Mouse (Mus musculus) midbrain, embryonic 15.5 days (tissue): ENCODE data around the gene Runx1. TPM values are rescaled to one million over a fixed set of nuclear protein-coding genes. Genes with fewer than 3 reads are reported as not detected.

Source experiments
- ATAC-seq: fragments of 200-750 bp; cut with Nextera tagmentation; replicated peaks from 2 replicates; pipeline ENCODE4 v1.8.0; 2017; ENCODE audit warnings: moderate TSS enrichment
- H3K27ac ChIP-seq: fragments of 300-500 bp; sonication (generic); 2 replicates; pipeline ENCODE4 v1.5.1; 2015; ENCODE audit warnings: mild to moderate bottlenecking, inconsistent platforms
- H3K27me3 ChIP-seq: fragments of 300-500 bp; sonication (generic); replicated peaks from 2 replicates; pipeline ENCODE4 v1.6.1; 2015; ENCODE audit warnings: inconsistent platforms
- H3K36me3 ChIP-seq: fragments of 300-500 bp; sonication (generic); replicated peaks from 2 replicates; pipeline ENCODE4 v1.6.1; 2015; ENCODE audit warnings: inconsistent platforms
- H3K4me1 ChIP-seq: fragments of 300-500 bp; sonication (generic); 2 replicates; pipeline ENCODE4 v1.6.1; 2015; ENCODE audit warnings: inconsistent platforms
- H3K4me2 ChIP-seq: fragments of 300-500 bp; sonication (generic); 2 replicates; pipeline ENCODE4 v1.6.1; 2015; ENCODE audit warnings: inconsistent platforms, mild to moderate bottlenecking, moderate library complexity
- H3K4me3 ChIP-seq: fragments of 300-500 bp; sonication (generic); 2 replicates; pipeline ENCODE4 v1.5.1; 2015; ENCODE audit warnings: mild to moderate bottlenecking, inconsistent platforms
- H3K9ac ChIP-seq: fragments of 300-500 bp; sonication (generic); 2 replicates; pipeline ENCODE4 v1.6.1; 2015; ENCODE audit warnings: mild to moderate bottlenecking, inconsistent platforms
- H3K9me3 ChIP-seq: fragments of 300-500 bp; sonication (generic); 2 replicates; pipeline ENCODE4 v1.6.1; 2016; ENCODE audit warnings: inconsistent platforms
- WGBS: fragments of 180-500 bp; shearing (Covaris S2); methylation state at CpG from one replicate; pipeline ENCODE4 v1.1.7; 2015; ENCODE audit warnings: mixed read lengths; 5-methylcytosine and 5-hydroxymethylcytosine counted together
- polyA plus RNA-seq: library from polyadenylated mRNA; unstranded; fragments of >200 nt; fragmentation: Nextera tagmentation; extraction: Ambion mirVana; gene quantifications from 2 replicates; pipeline ENCODE4 v1.2.1, GENCODE M21; 2015

Gene Runx1
- polyA plus RNA-seq, 1 experiment from 2014 or later, result 0.67 TPM

DNA sequence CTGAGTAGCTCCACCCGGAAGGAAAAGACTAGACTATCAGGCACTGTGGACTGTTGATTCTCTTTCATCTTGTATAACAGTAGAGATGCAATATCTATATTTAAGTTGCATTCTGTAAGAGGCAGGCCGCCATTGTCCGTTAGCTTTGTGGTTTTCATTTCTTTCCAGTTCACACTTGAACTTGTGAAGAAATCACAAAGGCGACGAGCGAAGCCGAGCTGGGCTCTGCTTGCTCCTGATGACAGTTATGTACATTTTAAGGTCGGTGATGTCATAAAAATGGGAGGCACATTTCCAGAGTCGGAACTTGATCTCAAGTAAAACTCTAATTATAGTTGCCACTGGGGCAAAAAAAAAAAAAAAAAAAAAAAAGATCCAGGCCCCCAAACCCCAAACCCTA lies 99.1 kb downstream of the Runx1 start:
- Histone ChIP-seq H3K4me3 (no peak overlapping the region), H3K4me2 (no peak overlapping the region), H3K4me1 (no peaks in the 10 kb centered on the region), H3K36me3 (no peaks in the 10 kb centered on the region), H3K27me3 (no peaks in the 10 kb centered on the region), H3K9me3 (no peaks in the 10 kb centered on the region), H3K27ac (no peak overlapping the region), H3K9ac (no peak overlapping the region)
- WGBS, result 97% methylated on average over 9 of the region's 9 CpGs
- no peak for ATAC-seq

DNA sequence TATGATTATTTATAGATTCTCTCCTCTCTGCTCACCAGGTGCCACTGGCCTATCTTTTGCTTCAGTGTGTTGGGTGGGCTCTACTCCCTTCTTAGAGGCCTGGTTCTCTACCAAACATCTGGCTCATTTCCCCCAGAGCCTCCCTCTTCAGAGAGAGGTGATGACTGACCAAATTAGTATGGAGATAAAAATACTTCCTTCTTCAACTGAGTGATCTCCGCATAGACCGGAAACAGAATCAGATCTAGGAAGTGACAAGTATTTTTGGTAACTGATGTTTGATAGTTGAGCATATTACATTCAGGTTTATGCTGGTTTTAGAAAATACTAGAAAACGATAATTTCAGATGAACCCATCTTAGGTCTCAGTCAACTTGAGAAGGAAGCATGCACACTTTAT lies 101.4 kb downstream of the Runx1 start:
- Histone ChIP-seq H3K9ac (no peak overlapping the region), H3K4me2 (no peak overlapping the region), H3K9me3 (no peaks in the 10 kb centered on the region), H3K27me3 (no peaks in the 10 kb centered on the region), H3K27ac (no peak overlapping the region), H3K4me1 (peaks cover 9% of the 10 kb centered on the region), H3K4me3 (no peak overlapping the region), H3K36me3 (no peaks in the 10 kb centered on the region)
- 94% methylated on average over 3 of the region's 3 CpGs for WGBS
- no peak for ATAC-seq

DNA sequence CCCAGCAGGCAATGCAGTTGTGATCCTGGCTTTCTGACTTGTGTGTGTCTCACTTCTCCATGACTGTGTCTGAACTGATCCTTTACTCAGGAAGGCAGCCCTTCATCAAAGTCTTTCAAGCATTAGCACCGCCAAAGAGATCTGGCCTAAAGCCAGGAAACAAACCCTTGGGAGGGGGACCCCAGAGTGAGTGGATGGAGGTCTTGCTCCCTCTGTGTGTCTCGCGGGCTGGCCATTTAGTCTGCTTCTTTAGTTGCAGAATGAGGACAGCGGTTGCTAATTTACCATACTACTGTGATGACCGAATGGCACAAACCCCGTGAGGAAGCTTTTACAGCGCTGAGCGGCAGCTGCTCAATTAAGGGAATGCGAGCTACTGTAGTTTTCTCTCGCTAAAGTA lies 105.3 kb downstream of the Runx1 start:
- no peaks in the 10 kb centered on the region; the same call in 1 of the 2 replicates for H3K27me3 ChIP-seq
- no peaks in the 10 kb centered on the region for H3K36me3 ChIP-seq
- H3K9ac ChIP-seq, result no peak overlapping the region
- H3K4me2 ChIP-seq, result no peak overlapping the region
- ATAC-seq, result no peak
- H3K4me3 ChIP-seq, result no peak overlapping the region
- H3K9me3 ChIP-seq, result no peaks in the 10 kb centered on the region
- peaks cover 9% of the 10 kb centered on the region for H3K4me1 ChIP-seq
- 30% methylated on average over 10 of the region's 10 CpGs for WGBS
- H3K27ac ChIP-seq, result no peak overlapping the region

DNA sequence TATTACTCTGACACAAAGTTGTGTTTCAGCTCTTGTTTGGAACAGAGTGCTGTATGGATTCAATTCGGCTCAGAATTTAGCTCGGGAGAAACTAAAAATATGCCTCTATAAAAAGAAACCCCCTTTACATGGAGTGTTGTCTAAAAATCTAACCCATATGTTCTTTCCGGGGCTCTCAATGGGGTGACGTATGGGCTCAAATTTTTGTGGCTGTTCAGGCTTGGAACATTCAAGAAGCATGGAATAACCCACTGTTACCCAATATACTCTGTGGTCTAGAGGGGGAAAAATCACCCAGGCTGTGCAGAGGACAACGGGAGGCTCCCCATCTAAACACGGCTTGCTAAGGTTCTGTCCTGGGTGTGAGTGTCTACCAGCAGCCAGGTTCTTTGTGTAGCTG lies 106.2 kb downstream of the Runx1 start:
- Histone ChIP-seq H3K27me3 (peaks cover 2% of the 10 kb centered on the region; the same call in 1 of the 2 replicates), H3K4me1 (peaks cover 9% of the 10 kb centered on the region), H3K36me3 (no peaks in the 10 kb centered on the region), H3K4me3 (no peak overlapping the region), H3K27ac (no peak overlapping the region), H3K9ac (no peak overlapping the region), H3K4me2 (no peak overlapping the region), H3K9me3 (no peaks in the 10 kb centered on the region)
- WGBS, result 91% methylated on average over 6 of the region's 6 CpGs
- no peak for ATAC-seq

DNA sequence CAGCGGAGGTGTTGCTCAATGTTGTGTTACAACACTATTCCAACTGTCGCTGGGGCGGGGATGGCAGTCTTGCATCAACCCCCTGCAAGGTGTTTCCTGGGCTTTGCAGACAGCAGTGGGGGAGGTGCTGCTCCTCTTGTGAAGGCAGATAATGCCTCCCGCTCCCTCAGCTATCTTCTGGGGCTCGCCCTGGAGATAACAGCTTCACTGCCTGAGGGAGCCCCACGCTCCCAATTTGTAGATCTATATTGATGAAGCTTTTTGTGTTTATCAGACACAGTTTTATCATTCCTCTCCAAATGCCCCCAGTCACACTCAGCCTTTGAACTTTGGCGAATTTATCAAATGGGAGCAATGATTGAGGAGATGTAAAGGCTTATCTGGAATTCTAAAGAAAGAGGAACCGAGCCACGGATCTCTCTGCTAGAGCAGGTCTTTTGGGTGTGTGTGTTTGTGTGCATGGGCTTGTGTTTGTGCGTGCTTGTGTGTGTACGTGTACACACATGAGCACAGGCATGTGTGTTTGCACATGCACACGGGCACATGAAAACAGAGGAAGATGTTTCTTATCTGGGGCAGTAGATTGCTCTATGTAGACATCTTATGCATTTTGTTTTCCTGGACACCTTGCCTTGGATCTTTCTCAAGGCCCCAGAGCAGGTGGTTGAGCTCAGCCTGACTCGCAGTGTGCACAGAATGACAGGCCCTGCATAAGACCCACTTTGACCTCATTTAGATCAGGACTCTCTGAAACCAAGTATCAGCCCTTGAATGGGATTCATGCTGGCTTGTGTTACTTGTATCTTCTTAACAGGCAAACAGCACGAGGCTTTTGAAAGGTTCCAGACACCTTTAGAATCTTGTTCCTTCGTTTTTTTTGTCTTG lies 110.1 kb downstream of the Runx1 start:
- WGBS, result 34% methylated on average over 15 of the region's 15 CpGs

DNA sequence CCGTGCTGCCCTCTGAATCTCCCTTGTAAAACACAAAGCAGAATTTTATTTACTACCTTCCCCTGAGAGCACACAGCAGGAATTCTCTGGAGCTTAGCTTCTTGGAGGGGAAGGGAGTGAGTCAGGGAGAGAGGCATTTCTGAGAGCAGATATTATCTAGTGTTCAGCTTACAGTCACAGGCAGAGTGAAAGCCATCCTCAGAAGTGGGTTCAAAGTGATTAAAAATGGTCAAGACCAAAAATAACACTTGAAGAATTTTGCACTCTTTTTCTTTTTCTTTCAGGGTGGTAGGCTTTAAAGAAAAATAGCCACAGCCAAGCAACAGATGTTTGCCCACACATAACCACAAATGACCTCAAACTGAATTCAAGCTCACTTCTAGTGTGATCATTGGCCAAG lies 115.8 kb downstream of the Runx1 start:
- no peak for ATAC-seq
- 23% methylated on average over 1 of the region's 1 CpGs for WGBS
- Histone ChIP-seq H3K36me3 (no peaks in the 10 kb centered on the region), H3K27ac (no peak overlapping the region), H3K9me3 (no peaks in the 10 kb centered on the region), H3K9ac (no peak overlapping the region), H3K4me2 (no peak overlapping the region), H3K4me3 (no peak overlapping the region), H3K4me1 (no peaks in the 10 kb centered on the region), H3K27me3 (0 out of 2 replicates have a peak, but pooled peaks cover 4% of the 10 kb centered on the region)

More for the DNA sequence above, 110.1 kb downstream of the Runx1 start:
- no peak for ATAC-seq
- Histone ChIP-seq H3K9me3 (no peaks in the 10 kb centered on the region), H3K9ac (no peak overlapping the region), H3K27ac (no peak overlapping the region), H3K4me1 (peaks cover 8% of the 10 kb centered on the region), H3K4me3 (no peak overlapping the region), H3K36me3 (no peaks in the 10 kb centered on the region), H3K27me3 (peaks cover 4% of the 10 kb centered on the region; the same call in 1 of the 2 replicates), H3K4me2 (no peak overlapping the region)

DNA sequence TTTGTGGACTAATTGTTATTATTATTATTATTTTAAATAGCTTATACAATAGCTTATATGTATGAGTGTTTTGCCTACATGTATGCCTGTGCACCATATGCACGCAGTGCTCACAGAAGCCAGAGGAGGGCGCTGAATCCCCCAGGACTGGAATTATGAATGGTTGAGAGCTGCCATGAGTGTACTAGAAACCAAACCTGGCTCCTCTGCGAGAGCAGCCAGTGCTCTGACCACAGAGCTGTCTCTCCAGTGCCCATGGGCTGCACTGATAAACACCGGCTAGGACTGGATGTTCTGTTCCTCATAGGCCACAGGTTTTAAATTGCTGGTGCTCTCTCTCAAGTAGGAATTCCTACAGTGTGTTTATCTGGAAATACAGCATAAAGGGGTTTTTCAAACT lies 117.2 kb downstream of the Runx1 start:
- no peaks in the 10 kb centered on the region for H3K4me1 ChIP-seq
- no peaks in the 10 kb centered on the region for H3K9me3 ChIP-seq
- no peak overlapping the region for H3K27ac ChIP-seq
- WGBS, result 76% methylated on average over 4 of the region's 4 CpGs
- H3K4me2 ChIP-seq, result no peak overlapping the region
- H3K4me3 ChIP-seq, result no peak overlapping the region
- no peak for ATAC-seq
- H3K9ac ChIP-seq, result no peak overlapping the region
- no peaks in the 10 kb centered on the region for H3K36me3 ChIP-seq
- H3K27me3 ChIP-seq, result no peaks in the 10 kb centered on the region; the same call in 1 of the 2 replicates

DNA sequence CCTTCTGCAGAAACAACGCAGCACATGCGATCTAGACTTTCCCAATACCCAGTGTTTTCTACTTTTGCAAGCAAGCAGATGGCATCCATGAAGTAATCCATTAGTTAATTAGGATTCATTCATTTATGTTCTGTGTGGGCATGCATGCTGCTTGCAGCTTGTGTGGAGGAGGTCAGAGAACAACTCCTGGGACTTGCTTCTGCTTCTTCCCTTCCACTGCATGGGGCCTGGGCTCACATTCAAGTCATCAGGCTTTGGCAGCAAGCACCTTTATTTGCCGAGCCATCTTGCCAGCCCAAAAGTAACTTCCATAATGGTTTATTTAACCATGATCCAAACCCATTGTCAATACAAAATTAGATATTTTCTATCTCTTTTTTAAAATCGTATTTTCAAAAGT lies 118.2 kb downstream of the Runx1 start:
- Histone ChIP-seq H3K4me2 (no peak overlapping the region), H3K4me1 (no peaks in the 10 kb centered on the region), H3K36me3 (no peaks in the 10 kb centered on the region), H3K4me3 (no peak overlapping the region), H3K27me3 (peaks cover 3% of the 10 kb centered on the region; the same call in 1 of the 2 replicates), H3K9me3 (no peaks in the 10 kb centered on the region), H3K27ac (no peak overlapping the region), H3K9ac (no peak overlapping the region)
- no peak for ATAC-seq
- WGBS, result 81% methylated on average over 4 of the region's 4 CpGs

DNA sequence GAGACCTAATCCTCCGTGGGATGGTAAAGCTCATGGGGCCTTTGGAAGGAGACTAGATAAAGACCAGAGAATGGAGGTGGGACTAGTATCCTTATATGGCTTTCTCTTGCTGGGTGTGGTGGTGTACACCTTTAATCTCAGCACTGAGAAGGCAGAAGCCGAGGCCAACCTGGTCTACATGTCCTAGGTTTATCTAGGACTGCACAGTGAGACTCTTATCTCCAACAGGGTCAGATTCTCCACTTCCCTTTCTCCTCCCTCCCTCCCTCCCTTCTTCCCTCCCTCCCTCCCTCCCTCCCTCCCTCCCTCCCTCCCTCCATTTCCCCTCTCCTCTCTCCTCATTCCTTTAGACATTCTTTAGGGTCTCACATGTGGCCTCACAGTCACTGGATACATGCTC lies 118.8 kb downstream of the Runx1 start:
- WGBS, result 72% methylated on average over 2 of the region's 2 CpGs
- H3K4me1 ChIP-seq, result no peaks in the 10 kb centered on the region
- no peak overlapping the region for H3K4me2 ChIP-seq
- H3K27me3 ChIP-seq, result peaks cover 4% of the 10 kb centered on the region
- H3K9ac ChIP-seq, result no peak overlapping the region
- H3K27ac ChIP-seq, result no peak overlapping the region
- no peaks in the 10 kb centered on the region for H3K36me3 ChIP-seq
- no peak for ATAC-seq
- H3K9me3 ChIP-seq, result no peaks in the 10 kb centered on the region
- no peak overlapping the region for H3K4me3 ChIP-seq

DNA sequence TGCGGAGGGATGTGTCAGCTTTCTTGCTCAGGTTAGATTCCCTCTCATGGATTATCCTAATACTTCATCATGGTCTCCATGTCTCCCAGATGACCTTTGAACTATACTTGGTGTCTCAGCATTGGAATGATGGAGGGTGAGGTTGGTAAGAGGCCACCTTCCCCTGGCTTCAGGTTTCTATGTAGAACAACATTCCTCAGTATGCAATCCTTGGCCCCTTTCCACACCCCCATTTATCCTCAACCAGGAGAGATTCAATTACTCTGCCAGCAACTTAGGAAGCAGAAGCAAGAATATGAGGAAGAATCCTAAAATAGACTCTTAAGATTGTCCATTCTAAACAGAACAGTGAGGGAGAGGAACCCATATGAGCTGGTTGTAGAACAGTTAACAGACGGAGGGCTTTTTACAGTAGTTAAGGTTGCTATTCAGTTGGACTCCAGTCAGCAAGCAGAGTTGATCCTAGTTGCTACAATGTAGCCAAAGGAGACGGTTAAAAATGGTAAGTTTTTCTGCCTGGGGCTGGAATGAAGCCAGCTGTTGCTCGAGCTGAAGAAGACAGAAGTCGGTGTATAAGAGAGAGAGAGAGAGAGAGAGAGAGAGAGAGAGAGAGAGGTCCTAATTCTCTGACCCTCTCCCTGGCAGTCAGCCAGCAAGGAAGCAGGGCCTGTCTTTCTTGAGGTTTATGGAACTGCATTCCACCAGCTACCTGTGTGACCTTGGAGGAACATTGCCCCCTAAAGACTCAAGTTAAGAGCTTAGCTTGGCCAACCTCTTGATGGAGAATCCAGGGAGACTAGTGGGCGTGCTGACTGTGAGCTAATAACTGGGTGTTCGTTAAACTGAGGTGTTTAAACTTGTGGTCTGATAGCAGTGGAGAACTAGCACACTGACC lies 120.1 kb downstream of the Runx1 start:
- 65% methylated on average over 7 of the region's 7 CpGs for WGBS
- H3K36me3 ChIP-seq, result no peaks in the 10 kb centered on the region
- H3K4me3 ChIP-seq, result no peak overlapping the region
- H3K27ac ChIP-seq, result no peak overlapping the region
- H3K9me3 ChIP-seq, result no peaks in the 10 kb centered on the region
- no peak for ATAC-seq
- no peaks in the 10 kb centered on the region for H3K4me1 ChIP-seq
- no peak overlapping the region for H3K9ac ChIP-seq
- H3K27me3 ChIP-seq, result peaks cover 14% of the 10 kb centered on the region
- H3K4me2 ChIP-seq, result no peak overlapping the region

DNA sequence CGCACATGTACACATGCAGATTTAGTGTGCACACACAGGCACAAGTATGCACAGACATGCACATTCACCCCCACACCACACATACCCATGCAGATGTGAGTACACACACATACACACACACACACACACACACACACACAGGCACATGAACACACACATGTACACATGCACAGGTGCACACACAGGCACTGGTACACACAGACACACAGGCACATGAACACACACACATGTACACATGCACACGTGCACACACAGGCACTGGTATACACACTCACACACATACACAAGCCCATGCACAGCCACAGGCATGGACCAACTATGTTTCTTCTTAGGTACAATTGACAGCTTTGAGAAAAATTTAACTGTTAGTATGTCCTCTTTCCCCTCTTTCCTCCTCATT lies 122.1 kb downstream of the Runx1 start:
- no peaks in the 10 kb centered on the region for H3K36me3 ChIP-seq
- no peaks in the 10 kb centered on the region for H3K9me3 ChIP-seq
- no peak for ATAC-seq
- H3K27me3 ChIP-seq, result peaks cover 33% of the 10 kb centered on the region
- H3K4me3 ChIP-seq, result no peak overlapping the region
- 92% methylated on average over 2 of the region's 2 CpGs for WGBS
- peaks cover 7% of the 10 kb centered on the region for H3K4me1 ChIP-seq
- H3K27ac ChIP-seq, result no peak overlapping the region
- no peak overlapping the region for H3K4me2 ChIP-seq
- no peak overlapping the region for H3K9ac ChIP-seq

DNA sequence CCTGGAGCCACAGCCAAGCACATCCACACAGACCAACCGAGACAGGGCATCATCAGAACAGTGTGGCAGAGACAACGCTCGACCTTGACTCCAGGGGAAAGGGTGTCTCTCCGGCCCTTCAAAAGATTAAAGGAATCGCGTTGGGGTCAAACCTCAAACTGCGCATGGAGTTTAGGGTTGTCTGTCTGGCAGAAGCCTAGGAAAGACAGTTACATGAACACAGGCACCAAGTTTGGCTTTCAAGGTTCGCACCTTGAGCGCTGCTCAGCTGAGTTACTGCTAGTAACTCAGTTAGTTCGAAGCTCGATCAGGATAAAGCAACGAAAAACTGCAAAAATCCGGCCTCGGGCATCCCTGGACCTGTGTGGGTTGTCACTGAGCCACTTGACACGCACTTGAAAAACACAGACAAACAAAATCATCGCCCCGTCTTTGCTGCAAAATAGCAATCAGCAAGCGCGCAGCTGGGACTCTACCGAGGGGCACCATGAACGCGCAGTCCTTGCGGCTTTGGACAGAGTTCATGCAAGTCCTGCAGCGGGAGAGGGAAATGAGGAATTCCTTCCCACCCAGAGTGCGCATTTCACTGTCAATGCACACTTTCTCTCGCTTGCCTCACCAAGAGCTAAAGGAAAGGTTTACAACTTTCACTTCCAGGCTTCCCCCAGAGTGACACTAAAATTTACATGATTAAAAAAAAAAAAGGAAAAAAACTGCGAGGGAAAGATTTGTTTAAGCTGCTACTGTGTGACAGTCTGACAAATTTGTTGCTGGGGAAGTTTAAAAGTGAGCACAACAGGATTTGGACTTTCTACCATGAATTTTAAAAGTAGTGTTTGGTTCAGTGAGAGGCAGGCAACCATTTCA lies 126.2 kb downstream of the Runx1 start:
- Histone ChIP-seq H3K36me3 (no peaks in the 10 kb centered on the region), H3K9me3 (no peaks in the 10 kb centered on the region), H3K4me3 (no peak overlapping the region), H3K4me2 (no peak overlapping the region), H3K27me3 (peaks cover 62% of the 10 kb centered on the region), H3K9ac (no peak overlapping the region), H3K27ac (no peak overlapping the region), H3K4me1 (peaks cover 41% of the 10 kb centered on the region)
- ATAC-seq, result no peak
- 3% methylated on average over 27 of the region's 27 CpGs for WGBS
